34 mouse cellular contexts compared by ENCODE assay signal in the genomic region with DNA sequence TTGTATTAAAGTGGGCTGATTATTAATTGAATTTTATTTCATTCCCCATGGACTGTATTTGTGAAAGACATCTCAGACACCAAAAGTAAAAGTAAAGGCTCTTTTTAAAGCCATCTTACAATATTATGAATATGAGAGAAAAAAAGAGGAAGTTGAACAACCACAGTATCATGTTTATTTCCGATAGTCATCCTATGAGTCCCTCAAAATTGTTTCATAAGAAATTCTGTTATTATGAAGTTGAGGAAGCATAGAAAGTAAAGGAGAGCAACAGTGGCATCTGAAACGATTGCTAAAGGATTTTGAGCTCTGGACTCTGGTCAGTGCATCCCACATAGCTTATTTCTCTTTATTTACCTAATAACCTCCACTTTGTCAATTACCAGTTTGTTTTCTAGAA. TPM values are rescaled to one million over a fixed set of nuclear protein-coding genes. Genes with fewer than 3 reads are reported as not detected.
"Had no signal": no experiment of that assay in that cellular context is flagged by ENCODE, and none has a peak within 500 bp of the region (broad histone marks: within the 10 kb centered on the region; RNA-seq: fewer than 3 reads in every experiment).

No protein-coding gene starts in this region.

- DNase-seq: kidney, adult 9 months; kidney, postnatal 14 days; layer of hippocampus, adult 9-11 months; liver, embryonic 13.5 days; lung, adult 2 months; lung, postnatal 14 days; thymus, adult 2 months; thymus, postnatal 14 days; thymus, postnatal 4 days had no signal

- H3K27ac ChIP-seq: layer of hippocampus, adult 2 months; liver, embryonic 13.5 days; macrophage; midbrain, embryonic 10.5 days; midbrain, embryonic 13.5 days; neural tube, embryonic 13.5 days; stomach, postnatal 0 days had no signal

- H3K9ac ChIP-seq: liver, embryonic 13.5 days; midbrain, embryonic 13.5 days; neural tube, embryonic 13.5 days had no signal

- H3K4me1 ChIP-seq: liver, embryonic 13.5 days; megakaryocyte, embryonic 14.5 days; midbrain, embryonic 10.5 days; midbrain, embryonic 13.5 days; neural tube, embryonic 13.5 days had no signal

- H3K4me3 ChIP-seq: layer of hippocampus, adult 2 months; liver, embryonic 13.5 days; megakaryocyte, embryonic 14.5 days; midbrain, embryonic 10.5 days; midbrain, embryonic 13.5 days; myocyte; neural tube, embryonic 13.5 days had no signal

- H3K27me3 ChIP-seq: liver, embryonic 13.5 days; megakaryocyte, embryonic 14.5 days; midbrain, embryonic 13.5 days; neural tube, embryonic 13.5 days had no signal

- H3K36me3 ChIP-seq: liver, embryonic 13.5 days; midbrain, embryonic 10.5 days; midbrain, embryonic 13.5 days; neural tube, embryonic 13.5 days had no signal

- ATAC-seq: midbrain, embryonic 13.5 days; midbrain, embryonic 16.5 days had no signal

- H3K9me3 ChIP-seq: liver, embryonic 13.5 days; neural tube, embryonic 13.5 days had no signal

- H3K4me2 ChIP-seq: liver, embryonic 13.5 days; midbrain, embryonic 13.5 days; neural tube, embryonic 13.5 days had no signal

RNA-seq across cellular contexts. Expression of a gene that starts 0.5 kb away (rescaled TPM):
- total RNA-seq: layer of hippocampus, adult 2 months; layer of hippocampus, postnatal 25 days; left cerebral cortex, adult 18-20 months; left cerebral cortex, postnatal 10 days; left cerebral cortex, postnatal 36 days; liver, adult 2 months; monocyte, adult 5-6 weeks; neutrophil, adult 5-6 weeks had no signal
- polyA plus RNA-seq: kidney, embryonic 16.5 days; large intestine, adult 2 months; limb, embryonic 11.5 days; limb, embryonic 14.5 days; liver, adult 2 months; liver, embryonic 13.5 days; liver, embryonic 16.5 days; lung, adult 2 months; lung, embryonic 16.5 days; macrophage; midbrain, embryonic 10.5 days; midbrain, embryonic 13.5 days; midbrain, embryonic 16.5 days; myocyte; neural tube, embryonic 13.5 days; small intestine, adult 2 months; spleen, adult 2 months; stomach, embryonic 14.5 days; stomach, postnatal 0 days; thymus, adult 2 months had no signal

RNA-seq across cellular contexts. Expression of a gene that starts 25.4 kb away (rescaled TPM):
- total RNA-seq: layer of hippocampus, adult 2 months; layer of hippocampus, postnatal 25 days; left cerebral cortex, adult 18-20 months; left cerebral cortex, postnatal 10 days; left cerebral cortex, postnatal 36 days; liver, adult 2 months; monocyte, adult 5-6 weeks; neutrophil, adult 5-6 weeks had no signal
- polyA plus RNA-seq: kidney, embryonic 16.5 days; large intestine, adult 2 months; limb, embryonic 11.5 days; limb, embryonic 14.5 days; liver, adult 2 months; liver, embryonic 13.5 days; liver, embryonic 16.5 days; lung, adult 2 months; lung, embryonic 16.5 days; macrophage; midbrain, embryonic 10.5 days; midbrain, embryonic 13.5 days; midbrain, embryonic 16.5 days; myocyte; neural tube, embryonic 13.5 days; small intestine, adult 2 months; spleen, adult 2 months; stomach, embryonic 14.5 days; stomach, postnatal 0 days; thymus, adult 2 months had no signal

RNA-seq across cellular contexts. Expression of a gene that starts 44.8 kb away (rescaled TPM):
- total RNA-seq: layer of hippocampus, adult 2 months; layer of hippocampus, postnatal 25 days; left cerebral cortex, adult 18-20 months; left cerebral cortex, postnatal 10 days; left cerebral cortex, postnatal 36 days; liver, adult 2 months; monocyte, adult 5-6 weeks; neutrophil, adult 5-6 weeks had no signal
- polyA plus RNA-seq: kidney, embryonic 16.5 days; large intestine, adult 2 months; limb, embryonic 11.5 days; limb, embryonic 14.5 days; liver, adult 2 months; liver, embryonic 13.5 days; liver, embryonic 16.5 days; lung, adult 2 months; lung, embryonic 16.5 days; macrophage; midbrain, embryonic 10.5 days; midbrain, embryonic 13.5 days; midbrain, embryonic 16.5 days; myocyte; neural tube, embryonic 13.5 days; small intestine, adult 2 months; spleen, adult 2 months; stomach, embryonic 14.5 days; stomach, postnatal 0 days; thymus, adult 2 months had no signal
